Mouse (Mus musculus) lung, postnatal 0 days (tissue): ENCODE measurements around the gene Celf5.

Experiments
- CTCF ChIP-seq: IDR thresholded peaks from 2 replicates; pipeline ENCODE4 v1.5.1; 2016; ENCODE audit warnings: antibody characterized with exemption, mild to moderate bottlenecking
- EP300 ChIP-seq: IDR thresholded peaks from 2 replicates; pipeline ENCODE4 v1.6.1; 2016; ENCODE audit warnings: antibody characterized with exemption, mild to moderate bottlenecking, control low read depth

DNA sequence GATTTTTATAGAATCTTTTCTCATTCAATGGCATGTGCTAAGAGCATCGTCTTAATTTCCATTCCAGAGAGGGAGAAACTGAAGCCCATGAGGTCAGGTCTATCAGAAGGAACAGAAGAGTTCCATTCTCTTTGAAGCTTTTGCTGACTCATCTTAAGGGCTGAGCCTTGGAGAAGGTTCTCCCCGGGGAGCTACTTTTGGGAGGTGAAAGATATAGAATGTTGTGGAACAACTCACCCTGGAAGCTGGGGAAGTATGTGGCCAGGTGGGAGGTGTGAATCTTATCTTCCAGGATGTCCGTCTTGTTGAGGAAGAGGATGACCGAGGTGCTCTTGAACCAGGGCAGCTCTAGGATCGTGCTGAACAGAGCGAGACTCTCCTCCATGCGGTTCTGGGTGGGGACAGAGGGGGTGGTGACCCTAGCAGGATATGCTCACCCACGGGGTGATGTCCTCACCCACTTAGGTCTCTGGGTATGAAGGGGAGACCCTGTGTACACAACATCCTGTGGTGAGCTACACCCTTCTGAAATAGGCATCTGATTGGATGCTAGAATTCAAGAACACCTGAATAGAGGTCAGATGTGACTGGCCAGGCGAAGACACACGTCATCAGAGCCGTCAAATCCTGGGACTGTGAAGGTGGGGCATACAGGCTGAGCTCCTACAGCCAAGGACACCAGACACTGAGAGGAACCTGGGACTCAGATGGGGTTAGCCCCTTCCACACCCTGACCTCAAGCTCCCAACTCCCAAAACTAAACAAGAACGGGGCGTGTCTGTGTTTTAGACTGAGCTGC is 25.4 kb upstream of the Celf5 start:
- TF ChIP-seq CTCF (no peak), EP300 (no peak)
